Mouse (Mus musculus): ENCODE data around the gene Dip2b.

The Dip2b gene

GRCm38 (mm10) chr15:100038470-100038971 is at the start of gene Dip2b:
Gene Dip2b, plus strand, starts transcription at chr15:100038664.
- in situ Hi-C loops (cut with MboI, MseI): loop anchor here (5.0 kb wide), 2 partner anchors 39 to 89 kb away; no protein-coding TSS in a partner anchor

GRCm38 (mm10) chr15:99993100-99993499 is 45.4 kb upstream of the Dip2b start:
- in situ Hi-C loops (cut with MboI, MseI): loop anchor here (25.0 kb wide), 1 partner anchor 1456 kb away; the partner anchor contains the start of gene Kansl2

GRCm38 (mm10) chr15:99997114-99997804 is 41.2 kb upstream of the Dip2b start:
- in situ Hi-C loops (cut with MboI, MseI): loop anchor here (25.0 kb wide), 1 partner anchor 1460 kb away; the partner anchor contains the start of gene Kansl2

GRCm38 (mm10) chr15:99999390-99999789 is 39.1 kb upstream of the Dip2b start:
- in situ Hi-C loops (cut with MboI, MseI): loop anchor here (25.0 kb wide), 1 partner anchor 1462 kb away; the partner anchor contains the start of gene Kansl2

GRCm38 (mm10) chr15:100004677-100005273 is 33.7 kb upstream of the Dip2b start:
- in situ Hi-C loops (cut with MboI, MseI): no loop called here

GRCm38 (mm10) chr15:100006180-100006579 is 32.3 kb upstream of the Dip2b start:
- in situ Hi-C loops (cut with MboI, MseI): no loop called here

- in situ Hi-C loops (cut with MboI, MseI): no loop called here
Measured at GRCm38 (mm10) chr15:100018280-100018899, 20.1 kb upstream of the Dip2b start.

- in situ Hi-C loops (cut with MboI, MseI): no loop called here
Measured at GRCm38 (mm10) chr15:100021175-100021574, 17.3 kb upstream of the Dip2b start.

GRCm38 (mm10) chr15:100022923-100023322 is 15.5 kb upstream of the Dip2b start:
- in situ Hi-C loops (cut with MboI, MseI): no loop called here

GRCm38 (mm10) chr15:100025076-100025834 is 13.2 kb upstream of the Dip2b start:
- in situ Hi-C loops (cut with MboI, MseI): no loop called here

GRCm38 (mm10) chr15:100028133-100028532 is 10.3 kb upstream of the Dip2b start:
- in situ Hi-C loops (cut with MboI, MseI): no loop called here

GRCm38 (mm10) chr15:100029497-100029896 is 9.0 kb upstream of the Dip2b start:
- in situ Hi-C loops (cut with MboI, MseI): no loop called here

GRCm38 (mm10) chr15:100029900-100030299 is 8.6 kb upstream of the Dip2b start:
- in situ Hi-C loops (cut with MboI, MseI): no loop called here

GRCm38 (mm10) chr15:100032546-100032945 is 5.9 kb upstream of the Dip2b start:
- in situ Hi-C loops (cut with MboI, MseI): no loop called here

- in situ Hi-C loops (cut with MboI, MseI): loop anchor here (5.0 kb wide), 2 partner anchors 38 to 88 kb away; no protein-coding TSS in a partner anchor
Measured at GRCm38 (mm10) chr15:100039001-100039701, 687 bp downstream of the Dip2b start.

- in situ Hi-C loops (cut with MboI, MseI): no loop called here
Measured at GRCm38 (mm10) chr15:100040541-100041266, 2.2 kb downstream of the Dip2b start.

GRCm38 (mm10) chr15:100041267-100042047 is 3.0 kb downstream of the Dip2b start:
- in situ Hi-C loops (cut with MboI, MseI): no loop called here

GRCm38 (mm10) chr15:100042048-100042400 is 3.6 kb downstream of the Dip2b start:
- in situ Hi-C loops (cut with MboI, MseI): no loop called here

- in situ Hi-C loops (cut with MboI, MseI): no loop called here
Measured at GRCm38 (mm10) chr15:100045576-100045975, 7.1 kb downstream of the Dip2b start.
